Mouse (Mus musculus) adrenal gland, postnatal 10 days (tissue): ENCODE data around the gene Pou2f2. TPM values are rescaled to one million over a fixed set of nuclear protein-coding genes. Genes with fewer than 3 reads are reported as not detected.

ENCODE experiments used
- DNase-seq: peaks from one replicate; pipeline ENCODE4 v3.0.0; 2021; ENCODE audit warnings: mixed read lengths
- total RNA-seq, 2 experiments: library from RNA; stranded (reverse); gene quantifications; 2 replicates each; pipeline ENCODE4 v1.2.3; 2021

Pou2f2 gene
- total RNA-seq, 2 experiments from 2014 or later: 2.3 to 3.6 TPM

- no peak for DNase-seq
These were observed 81.4 kb downstream of the Pou2f2 start for GRCm38 (mm10) chr7:25098169-25098568.

- no peak for DNase-seq
These were observed 89.7 kb downstream of the Pou2f2 start for GRCm38 (mm10) chr7:25089875-25090274.

DNA sequence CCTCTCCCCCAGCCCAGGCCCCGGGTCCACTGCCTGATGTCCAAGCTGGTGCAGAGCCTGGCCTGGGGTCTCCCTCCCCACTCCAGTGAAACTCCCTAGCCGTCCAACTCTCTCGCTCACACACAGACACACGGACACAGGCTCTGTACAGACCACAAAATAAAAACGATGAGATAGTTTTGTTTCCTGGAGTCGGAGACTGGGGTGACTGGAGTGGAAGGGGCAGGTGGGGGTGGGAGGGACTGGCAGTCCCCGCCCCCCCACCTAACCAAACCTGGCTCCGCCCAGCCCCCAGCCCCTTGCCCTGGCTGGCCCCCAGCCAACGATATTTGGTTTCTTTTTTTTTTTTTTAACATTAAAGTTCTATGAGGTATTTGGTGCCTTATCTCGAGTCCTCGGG is 90.6 kb downstream of the Pou2f2 start:
- no peak for DNase-seq

GRCm38 (mm10) chr7:25088531-25088930 is 91.0 kb downstream of the Pou2f2 start:
- no peak for DNase-seq

- no peak for DNase-seq
These were observed 91.6 kb downstream of the Pou2f2 start for GRCm38 (mm10) chr7:25087972-25088371.

- DNase-seq: no peak
These were observed 92.1 kb downstream of the Pou2f2 start for GRCm38 (mm10) chr7:25087256-25087912.

GRCm38 (mm10) chr7:25086656-25087055 is 92.9 kb downstream of the Pou2f2 start:
- no peak for DNase-seq

DNA sequence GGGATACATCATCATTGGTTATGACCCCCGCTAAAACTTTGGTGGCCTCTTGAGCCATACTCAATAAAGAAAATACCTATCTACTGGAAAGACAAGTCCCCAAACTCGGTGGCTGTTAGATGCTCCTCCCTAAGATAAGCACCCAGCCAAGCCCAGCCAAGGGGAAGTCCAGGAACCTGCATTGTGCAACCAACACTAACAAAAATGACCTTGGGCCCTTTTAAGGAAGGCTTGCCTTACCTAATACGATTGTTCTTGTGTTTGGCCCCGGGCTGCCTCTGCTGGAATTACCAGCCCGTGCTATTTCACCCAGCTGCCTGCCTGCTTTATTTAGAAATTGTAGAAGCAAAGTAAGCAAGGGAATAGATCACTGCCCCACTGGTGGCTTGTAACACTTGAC is 94.9 kb downstream of the Pou2f2 start:
- DNase-seq: no peak

DNA sequence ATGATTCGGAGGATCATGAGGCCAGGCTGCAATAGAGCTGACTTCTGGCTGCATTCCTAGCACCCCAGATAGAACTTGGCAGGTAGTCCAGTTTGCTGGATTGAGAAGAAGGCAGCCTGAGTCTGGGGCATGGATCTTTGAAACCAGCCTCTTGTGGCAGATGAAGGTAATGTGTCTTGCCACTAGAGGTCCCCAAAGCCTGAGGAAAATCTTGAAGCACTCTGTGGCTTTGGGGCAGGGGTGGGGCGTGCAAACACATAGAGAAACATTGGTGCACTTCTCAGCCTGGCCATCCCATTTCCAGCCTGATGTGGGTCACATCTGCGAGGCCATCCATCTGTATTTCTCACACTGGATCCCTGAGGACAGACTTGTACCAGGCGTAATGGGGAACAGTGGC is 97.0 kb downstream of the Pou2f2 start:
- DNase-seq: peak; percentile 62

DNA sequence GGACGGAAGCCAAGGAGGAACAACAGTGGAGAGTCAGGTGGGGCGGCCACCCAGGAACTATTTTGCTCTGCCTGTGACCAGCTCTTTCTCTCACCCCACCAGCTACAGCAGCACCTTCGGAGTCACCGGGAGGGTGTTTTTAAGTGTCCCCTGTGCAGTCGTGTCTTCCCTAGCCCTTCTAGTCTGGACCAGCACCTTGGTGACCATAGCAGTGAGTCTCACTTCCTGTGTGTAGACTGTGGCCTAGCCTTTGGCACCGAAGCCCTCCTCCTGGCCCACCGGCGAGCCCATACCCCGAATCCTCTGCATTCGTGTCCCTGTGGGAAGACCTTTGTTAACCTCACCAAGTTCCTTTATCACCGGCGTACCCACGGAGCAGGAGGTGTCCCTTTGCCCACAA is 99.1 kb downstream of the Pou2f2 start:
- DNase-seq: no peak

DNA sequence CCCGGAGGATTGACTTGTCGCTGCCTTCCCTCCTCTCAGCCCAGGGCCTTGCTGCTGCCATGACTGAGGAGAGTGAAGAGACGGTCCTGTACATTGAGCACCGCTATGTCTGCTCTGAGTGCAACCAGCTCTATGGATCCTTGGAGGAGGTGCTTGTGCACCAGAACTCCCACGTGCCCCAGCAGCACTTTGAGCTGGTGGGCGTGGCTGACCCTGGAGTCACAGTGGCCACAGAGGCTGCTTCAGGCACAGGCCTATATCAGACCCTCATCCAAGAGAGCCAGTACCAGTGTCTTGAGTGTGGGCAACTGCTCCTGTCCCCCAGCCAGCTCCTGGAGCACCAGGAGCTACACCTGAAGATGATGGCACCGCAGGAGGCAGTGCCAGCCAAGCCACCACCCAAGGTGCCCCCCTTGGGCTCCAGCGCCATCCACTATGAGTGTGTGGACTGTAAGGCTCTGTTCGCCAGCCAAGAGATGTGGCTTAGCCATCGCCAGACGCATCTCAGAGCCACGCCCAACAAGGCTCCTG is 100.0 kb downstream of the Pou2f2 start:
- DNase-seq: no peak

GRCm38 (mm10) chr7:25077414-25077755 is 102.1 kb downstream of the Pou2f2 start:
- no peak for DNase-seq

- peak; percentile 97 for DNase-seq
These were observed 102.7 kb downstream of the Pou2f2 start for GRCm38 (mm10) chr7:25076663-25077413.

- no peak for DNase-seq
These were observed 103.2 kb downstream of the Pou2f2 start for GRCm38 (mm10) chr7:25076296-25076662.

GRCm38 (mm10) chr7:25073924-25074323 is 105.6 kb downstream of the Pou2f2 start:
- no peak for DNase-seq

DNA sequence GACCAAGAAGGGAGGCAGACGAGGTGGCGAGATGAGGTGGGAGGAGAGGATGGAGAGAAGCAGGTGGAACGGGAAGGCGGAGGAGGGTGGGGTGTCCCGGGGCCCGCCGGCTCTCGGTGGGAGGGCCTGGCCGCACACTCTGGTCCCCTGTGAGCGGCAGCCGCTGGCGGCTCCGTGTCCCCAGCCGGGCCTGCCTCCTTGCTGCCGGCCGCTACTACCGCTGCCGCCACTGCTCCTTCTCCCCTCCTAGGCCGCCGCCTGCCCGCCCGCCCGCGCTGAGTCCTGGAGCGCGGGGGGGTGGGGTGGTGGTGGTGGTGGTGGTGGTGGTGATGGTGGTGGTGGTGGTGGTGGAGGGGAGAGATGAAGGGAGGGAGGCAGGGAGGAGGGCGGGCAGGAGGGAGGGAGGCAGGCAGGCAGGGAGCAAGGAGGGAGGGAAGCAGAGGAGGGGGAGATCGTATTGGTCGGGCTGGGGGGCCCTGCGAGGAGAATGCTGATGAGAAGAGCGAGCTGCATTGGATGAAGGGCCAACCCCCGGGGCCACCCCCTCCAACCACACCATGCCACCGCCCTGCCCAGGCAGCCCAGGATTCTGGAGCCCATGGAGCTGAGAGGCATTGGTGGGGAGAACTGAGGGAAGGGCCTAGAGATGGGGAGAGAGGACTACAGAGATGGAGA is 106.7 kb downstream of the Pou2f2 start:
- peak; percentile 59 for DNase-seq

- no peak for DNase-seq
These were observed 107.4 kb downstream of the Pou2f2 start, which contains the start of the genes Grik5 and Zfp574 for GRCm38 (mm10) chr7:25071979-25072715. TSS of gene Grik5 (minus strand) at chr7:25072346. TSS of gene Zfp574 (plus strand) at chr7:25072567.

DNA sequence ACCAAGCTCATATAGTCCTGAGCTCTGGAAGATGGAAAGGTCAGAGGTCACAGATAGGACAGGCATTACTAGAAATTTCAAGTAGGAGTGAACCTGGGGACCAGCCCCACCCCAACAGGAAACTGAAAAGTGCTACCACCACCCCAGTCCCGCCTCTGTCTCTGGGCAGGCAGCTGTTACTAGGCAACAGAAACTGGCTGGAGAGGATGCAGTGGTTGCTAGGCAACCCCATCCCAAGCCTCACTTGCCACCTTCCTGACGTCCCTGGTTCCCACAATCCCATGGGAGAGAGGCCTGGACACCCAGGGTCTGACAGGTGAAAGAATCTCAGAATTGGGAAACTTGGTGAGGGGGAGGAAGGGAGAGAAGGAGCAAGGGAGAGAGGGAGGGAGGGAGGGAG is 110.8 kb downstream of the Pou2f2 start:
- DNase-seq: no peak

DNA sequence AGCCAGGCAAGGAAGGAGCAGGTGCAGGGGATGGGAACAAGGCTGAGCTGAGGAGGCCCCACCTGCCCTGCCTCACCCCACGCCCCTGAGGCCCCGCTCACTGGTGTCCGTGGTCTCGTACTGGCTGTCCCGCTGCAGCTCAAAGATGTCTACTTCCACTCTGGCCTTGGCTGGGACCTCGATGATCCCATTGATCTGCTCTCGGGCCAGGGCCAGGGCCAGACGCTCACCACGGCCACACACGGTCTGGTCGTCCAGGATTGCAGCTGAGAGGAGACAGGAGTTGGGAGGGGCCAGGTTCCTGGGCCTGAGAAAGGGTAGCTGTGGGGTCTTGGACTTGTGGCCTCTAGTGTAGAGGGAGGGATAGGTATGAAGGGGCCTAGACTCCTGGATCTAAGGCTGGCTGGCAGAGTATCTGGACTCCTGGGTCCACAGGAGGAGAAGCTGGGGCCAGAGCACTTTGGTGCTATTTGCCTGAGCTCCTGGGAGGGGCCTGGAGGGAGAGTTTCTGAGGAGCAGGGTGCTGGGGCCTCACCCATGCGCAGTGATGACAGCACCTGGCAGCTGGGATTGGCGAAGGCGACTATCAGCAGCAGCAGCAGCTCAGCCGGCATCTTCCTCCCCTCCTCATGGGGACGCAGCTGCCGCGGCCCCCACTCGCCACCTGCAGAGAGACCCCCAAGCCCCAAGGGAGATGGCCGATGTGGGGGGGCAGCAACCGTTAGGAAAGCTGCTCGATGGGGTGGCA is 111.4 kb downstream of the Pou2f2 start:
- DNase-seq: no peak

DNA sequence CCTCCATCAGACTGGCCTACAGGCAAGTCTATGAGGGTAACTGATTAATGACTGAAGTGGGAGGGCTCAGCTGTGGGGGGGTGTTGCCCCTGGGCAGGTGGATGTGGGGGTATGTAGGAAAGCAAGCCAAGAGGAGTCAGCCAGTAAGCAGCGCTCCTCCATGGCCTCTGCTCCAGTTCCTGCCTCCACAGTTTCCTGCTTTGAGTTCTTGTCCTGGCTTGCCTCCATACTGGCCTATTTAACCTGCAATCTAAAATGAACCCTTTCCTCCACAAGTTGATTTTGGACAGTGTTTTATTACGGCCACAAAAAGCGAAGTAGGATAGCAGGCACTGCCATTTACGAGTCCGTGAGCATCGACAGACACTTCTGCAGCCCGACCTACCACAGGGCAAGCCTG is 112.2 kb downstream of the Pou2f2 start:
- DNase-seq: no peak

- no peak for DNase-seq
These were observed 115.6 kb downstream of the Pou2f2 start for GRCm38 (mm10) chr7:25063900-25064299.

GRCm38 (mm10) chr7:25063346-25063745 is 116.2 kb downstream of the Pou2f2 start:
- no peak for DNase-seq
